Mouse (Mus musculus): ENCODE data around the gene Nucb2. TPM values are rescaled to one million over a fixed set of nuclear protein-coding genes. Genes with fewer than 3 reads are reported as not detected.

Nucb2 gene
- total and polyA plus RNA-seq, 2 experiments from 2014 or later = 7.4 to 7.6 TPM

- no peaks in the 10 kb centered on the region for H3K9me3 ChIP-seq (replicated peaks; ENCODE audit: control insufficient read depth, low read length)
These were observed 13.1 kb upstream of the Nucb2 start for GRCm38 (mm10) chr7:116491113-116491512.

DNA sequence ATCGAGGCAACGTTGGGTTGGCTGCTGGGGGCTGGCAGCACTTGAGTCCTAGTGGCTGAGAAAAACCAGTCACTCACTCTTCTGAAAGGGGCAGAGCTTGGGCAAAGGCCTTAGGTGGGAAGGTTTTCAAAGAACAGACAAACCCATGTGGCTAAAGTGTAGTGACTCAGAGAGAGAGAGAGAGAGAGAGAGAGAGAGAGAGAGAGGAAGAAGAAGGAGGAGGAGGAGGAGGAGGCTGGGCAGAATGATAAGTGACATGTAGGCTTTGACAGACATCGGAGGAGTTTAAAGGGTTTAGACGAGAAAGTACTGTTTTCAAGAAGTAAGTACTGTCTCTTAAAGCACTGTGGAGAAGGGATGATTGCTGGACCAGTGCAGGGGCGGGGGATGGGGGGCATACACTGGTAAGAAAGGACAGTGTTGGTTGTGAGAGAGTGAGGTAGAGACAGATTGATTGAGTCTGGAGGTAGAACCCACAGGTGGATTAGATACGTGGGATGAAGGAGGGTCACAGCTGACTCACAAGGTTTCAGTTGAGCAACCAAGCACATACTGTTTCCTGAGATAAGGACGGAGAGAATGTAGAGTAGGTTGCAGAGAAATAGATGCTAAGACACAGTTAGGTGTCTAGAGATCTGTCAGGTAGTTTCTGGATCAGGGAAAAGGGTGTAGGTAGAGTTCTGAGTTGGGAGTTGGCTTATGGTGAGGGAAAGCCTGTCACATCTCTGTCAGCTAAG, 10.7 kb upstream of the Nucb2 start:
- Histone ChIP-seq H3K27ac (ENCODE audit: low read depth) (no peak overlapping the region), H3K4me3 (ENCODE audit: low read depth, low read length) (no peak overlapping the region), H3K4me1 (ENCODE audit: control insufficient read depth, insufficient read depth) (no peaks in the 10 kb centered on the region), H3K4me2 (ENCODE audit: low read depth, low read length) (no peak overlapping the region), H3K9ac (replicated peaks; ENCODE audit: low read depth, low read length) (no peak overlapping the region), H3K27me3 (ENCODE audit: control insufficient read depth, insufficient read depth, low read length) (no peaks in the 10 kb centered on the region), H3K9me3 (replicated peaks; ENCODE audit: control insufficient read depth, low read length) (no peaks in the 10 kb centered on the region), H3K36me3 (replicated peaks; ENCODE audit: control insufficient read depth, insufficient read depth, low read length) (no peaks in the 10 kb centered on the region)
- DNase-seq (ENCODE audit: low spot score) = no peak
- 63% methylated on average over 7 of the region's 7 CpGs for WGBS
- no peak for TF ChIP-seq EP300 (IDR thresholded peaks at IDR 0.05; ENCODE audit: low read depth)
- no peak for TF ChIP-seq CTCF (IDR thresholded peaks at IDR 0.05; ENCODE audit: low read depth)
- ATAC-seq (ENCODE audit: insufficient read depth, low read depth) = no peak

More at GRCm38 (mm10) chr7:116491113-116491512, 13.1 kb upstream of the Nucb2 start:
- no peak overlapping the region for H3K9ac ChIP-seq (replicated peaks; ENCODE audit: low read depth, low read length)
- H3K4me1 ChIP-seq (ENCODE audit: control insufficient read depth, insufficient read depth) = no peaks in the 10 kb centered on the region
- no peak for TF ChIP-seq EP300 (IDR thresholded peaks at IDR 0.05; ENCODE audit: low read depth)
- no peak for TF ChIP-seq CTCF (IDR thresholded peaks at IDR 0.05; ENCODE audit: low read depth)
- H3K4me3 ChIP-seq (ENCODE audit: low read depth, low read length) = no peak overlapping the region
- no peak overlapping the region for H3K4me2 ChIP-seq (ENCODE audit: low read depth, low read length)
- no peak for ATAC-seq (ENCODE audit: insufficient read depth, low read depth)
- no peaks in the 10 kb centered on the region for H3K27me3 ChIP-seq (ENCODE audit: control insufficient read depth, insufficient read depth, low read length)
- no peak for DNase-seq (ENCODE audit: low spot score)
- no peak overlapping the region for H3K27ac ChIP-seq (ENCODE audit: low read depth)
- H3K36me3 ChIP-seq (replicated peaks; ENCODE audit: control insufficient read depth, insufficient read depth, low read length) = no peaks in the 10 kb centered on the region
- 82% methylated on average over 4 of the region's 4 CpGs for WGBS

DNA sequence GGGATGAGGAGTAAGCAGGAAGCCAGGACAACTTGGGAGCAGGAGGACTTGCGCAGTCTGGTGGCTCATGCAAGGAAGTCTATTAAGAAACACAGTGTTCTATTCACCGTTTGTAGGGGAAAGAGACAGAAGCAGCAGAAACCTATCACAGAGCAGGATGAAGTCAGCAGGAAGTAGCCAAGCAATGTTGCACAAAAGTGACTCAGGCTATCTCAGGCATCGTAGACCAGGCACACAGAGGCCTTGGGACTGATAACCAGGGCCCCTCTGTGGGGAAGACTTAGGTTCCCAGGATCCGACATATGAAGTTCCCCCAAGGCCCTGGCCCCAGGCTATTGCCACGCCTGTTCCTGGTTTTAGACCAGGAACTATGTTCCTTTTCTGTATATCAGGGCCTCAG, 9.6 kb upstream of the Nucb2 start:
- Histone ChIP-seq H3K9me3 (replicated peaks; ENCODE audit: control insufficient read depth, low read length) (no peaks in the 10 kb centered on the region), H3K27me3 (ENCODE audit: control insufficient read depth, insufficient read depth, low read length) (no peaks in the 10 kb centered on the region), H3K36me3 (replicated peaks; ENCODE audit: control insufficient read depth, insufficient read depth, low read length) (no peaks in the 10 kb centered on the region), H3K4me2 (ENCODE audit: low read depth, low read length) (no peak overlapping the region), H3K27ac (ENCODE audit: low read depth) (no peak overlapping the region), H3K4me1 (ENCODE audit: control insufficient read depth, insufficient read depth) (no peaks in the 10 kb centered on the region), H3K4me3 (ENCODE audit: low read depth, low read length) (no peak overlapping the region), H3K9ac (replicated peaks; ENCODE audit: low read depth, low read length) (no peak overlapping the region)
- ATAC-seq (ENCODE audit: insufficient read depth, low read depth) (no peak), DNase-seq (ENCODE audit: low spot score) (no peak)
- no peak for TF ChIP-seq EP300 (IDR thresholded peaks at IDR 0.05; ENCODE audit: low read depth)
- no peak for TF ChIP-seq CTCF (IDR thresholded peaks at IDR 0.05; ENCODE audit: low read depth)
- WGBS = 55% methylated on average over 5 of the region's 5 CpGs

- DNase-seq (ENCODE audit: low spot score) (no peak), ATAC-seq (ENCODE audit: insufficient read depth, low read depth) (no peak)
- H3K27ac ChIP-seq (ENCODE audit: low read depth) = no peak overlapping the region
- H3K4me2 ChIP-seq (ENCODE audit: low read depth, low read length) = no peak overlapping the region
- TF ChIP-seq CTCF (IDR thresholded peaks at IDR 0.05; ENCODE audit: low read depth) (no peak), EP300 (IDR thresholded peaks at IDR 0.05; ENCODE audit: low read depth) (no peak)
- H3K4me3 ChIP-seq (ENCODE audit: low read depth, low read length) = no peak overlapping the region
- WGBS = 87% methylated on average over 4 of the region's 4 CpGs
- H3K4me1 ChIP-seq (ENCODE audit: control insufficient read depth, insufficient read depth) = no peaks in the 10 kb centered on the region
- no peaks in the 10 kb centered on the region for H3K27me3 ChIP-seq (ENCODE audit: control insufficient read depth, insufficient read depth, low read length)
- no peaks in the 10 kb centered on the region for H3K36me3 ChIP-seq (replicated peaks; ENCODE audit: control insufficient read depth, insufficient read depth, low read length)
- H3K9ac ChIP-seq (replicated peaks; ENCODE audit: low read depth, low read length) = no peak overlapping the region
- H3K9me3 ChIP-seq (replicated peaks; ENCODE audit: control insufficient read depth, low read length) = no peaks in the 10 kb centered on the region
These were observed 7.4 kb upstream of the Nucb2 start for GRCm38 (mm10) chr7:116496760-116497159.

GRCm38 (mm10) chr7:116504818-116505170, 625 bp downstream of the Nucb2 start:
- WGBS = 3% methylated on average over 6 of the region's 6 CpGs

GRCm38 (mm10) chr7:116514030-116514429, 9.9 kb downstream of the Nucb2 start:
- no peaks in the 10 kb centered on the region for H3K9me3 ChIP-seq (replicated peaks; ENCODE audit: control insufficient read depth, low read length)

More at GRCm38 (mm10) chr7:116504818-116505170, 625 bp downstream of the Nucb2 start:
- no peaks in the 10 kb centered on the region for H3K36me3 ChIP-seq (replicated peaks; ENCODE audit: control insufficient read depth, insufficient read depth, low read length)
- H3K27ac ChIP-seq (ENCODE audit: low read depth) = no peak overlapping the region
- H3K4me2 ChIP-seq (ENCODE audit: low read depth, low read length) = peak overlapping the region; percentile 90
- H3K4me3 ChIP-seq (ENCODE audit: low read depth, low read length) = peak overlapping the region; percentile 75
- DNase-seq (ENCODE audit: low spot score) (no peak), ATAC-seq (ENCODE audit: insufficient read depth, low read depth) (no peak)
- H3K9ac ChIP-seq (replicated peaks; ENCODE audit: low read depth, low read length) = peak overlapping the region; percentile 69
- H3K9me3 ChIP-seq (replicated peaks; ENCODE audit: control insufficient read depth, low read length) = no peaks in the 10 kb centered on the region
- H3K27me3 ChIP-seq (ENCODE audit: control insufficient read depth, insufficient read depth, low read length) = no peaks in the 10 kb centered on the region
- 0 out of 2 replicates have a peak, but pooled peaks cover 4% of the 10 kb centered on the region for H3K4me1 ChIP-seq (ENCODE audit: control insufficient read depth, insufficient read depth)
- TF ChIP-seq EP300 (IDR thresholded peaks at IDR 0.05; ENCODE audit: low read depth) (no peak), CTCF (IDR thresholded peaks at IDR 0.05; ENCODE audit: low read depth) (no peak)

More at GRCm38 (mm10) chr7:116514030-116514429, 9.9 kb downstream of the Nucb2 start:
- DNase-seq (ENCODE audit: low spot score) (no peak), ATAC-seq (ENCODE audit: insufficient read depth, low read depth) (no peak)
- no peak overlapping the region for H3K27ac ChIP-seq (ENCODE audit: low read depth)
- peaks cover 9% of the 10 kb centered on the region; the same call in 1 of the 2 replicates for H3K4me1 ChIP-seq (ENCODE audit: control insufficient read depth, insufficient read depth)
- H3K9ac ChIP-seq (replicated peaks; ENCODE audit: low read depth, low read length) = no peak overlapping the region
- no peak overlapping the region for H3K4me3 ChIP-seq (ENCODE audit: low read depth, low read length)
- H3K4me2 ChIP-seq (ENCODE audit: low read depth, low read length) = no peak overlapping the region
- H3K27me3 ChIP-seq (ENCODE audit: control insufficient read depth, insufficient read depth, low read length) = no peaks in the 10 kb centered on the region
- TF ChIP-seq EP300 (IDR thresholded peaks at IDR 0.05; ENCODE audit: low read depth) (no peak), CTCF (IDR thresholded peaks at IDR 0.05; ENCODE audit: low read depth) (peak; percentile 51)
- WGBS = 82% methylated on average over 5 of the region's 5 CpGs
- H3K36me3 ChIP-seq (replicated peaks; ENCODE audit: control insufficient read depth, insufficient read depth, low read length) = peaks cover 6% of the 10 kb centered on the region

Measured in heart, postnatal 0 days (tissue).